Mouse (Mus musculus) MEL (cell line): Measurements from ENCODE around the gene Stox1.

Source experiments
- CHD1 ChIP-seq: IDR thresholded peaks from 2 replicates; pipeline ENCODE4 v1.6.1; 2012; ENCODE audit warnings: low read depth, mild to moderate bottlenecking, inconsistent platforms, low read length, improper control_type of control experiment
- CTCF ChIP-seq, 3 experiments: IDR thresholded peaks in 2 of 3; conservative IDR thresholded peaks in 1 of 3; 2 replicates each; pipeline ENCODE4 v1.5.1; 2011 to 2012; ENCODE audit warnings: low read length in 3 of 3, low read depth in 2 of 3, mild to moderate bottlenecking in 2 of 3, improper control_type of control experiment in 1 of 3, inconsistent platforms in 1 of 3, mixed read lengths in 1 of 3, moderate library complexity in 1 of 3; ENCODE audit not compliant: control insufficient read depth in 1 of 3, insufficient read depth in 1 of 3, poor library complexity in 1 of 3, severe bottlenecking in 1 of 3
- JUND ChIP-seq: IDR thresholded peaks from 2 replicates; pipeline ENCODE4 v1.6.1; 2011; ENCODE audit warnings: low read depth, mild to moderate bottlenecking, improper control_type of control experiment, low read length
- KAT2A ChIP-seq: conservative IDR thresholded peaks from 2 replicates; pipeline ENCODE4 v1.6.1; 2012; ENCODE audit warnings: low read depth, low read length, improper control_type of control experiment, inconsistent platforms
- MXI1 ChIP-seq: IDR thresholded peaks from 2 replicates; pipeline ENCODE4 v1.6.1; 2011; ENCODE audit warnings: mild to moderate bottlenecking, low read depth, low read length, improper control_type of control experiment
- POLR2A ChIP-seq, 2 experiments: IDR thresholded peaks; 2 replicates each; pipeline ENCODE4 v1.6.1; 2011 to 2012; ENCODE audit warnings: low read length in 2 of 2, mild to moderate bottlenecking in 2 of 2, control low read depth in 1 of 2, improper control_type of control experiment in 1 of 2, low read depth in 1 of 2, moderate library complexity in 1 of 2; ENCODE audit not compliant: control insufficient read depth in 1 of 2, insufficient read depth in 1 of 2, poor library complexity in 1 of 2
- POLR2AphosphoS2 ChIP-seq: IDR thresholded peaks from 2 replicates; pipeline ENCODE4 v1.6.1; 2011; ENCODE audit warnings: low read length, improper control_type of control experiment
- SIN3A ChIP-seq: IDR thresholded peaks from 2 replicates; pipeline ENCODE4 v1.6.1; 2012; ENCODE audit warnings: low read length, improper control_type of control experiment, inconsistent platforms
- TBP ChIP-seq: IDR thresholded peaks from 2 replicates; pipeline ENCODE4 v1.8.0; 2011; ENCODE audit warnings: low read depth, low read length, improper control_type of control experiment
- TCF12 ChIP-seq: IDR thresholded peaks from 2 replicates; pipeline ENCODE4 v1.6.1; 2014; ENCODE audit warnings: low read depth, mild to moderate bottlenecking, inconsistent platforms, low read length, improper control_type of control experiment, moderate library complexity

DNA sequence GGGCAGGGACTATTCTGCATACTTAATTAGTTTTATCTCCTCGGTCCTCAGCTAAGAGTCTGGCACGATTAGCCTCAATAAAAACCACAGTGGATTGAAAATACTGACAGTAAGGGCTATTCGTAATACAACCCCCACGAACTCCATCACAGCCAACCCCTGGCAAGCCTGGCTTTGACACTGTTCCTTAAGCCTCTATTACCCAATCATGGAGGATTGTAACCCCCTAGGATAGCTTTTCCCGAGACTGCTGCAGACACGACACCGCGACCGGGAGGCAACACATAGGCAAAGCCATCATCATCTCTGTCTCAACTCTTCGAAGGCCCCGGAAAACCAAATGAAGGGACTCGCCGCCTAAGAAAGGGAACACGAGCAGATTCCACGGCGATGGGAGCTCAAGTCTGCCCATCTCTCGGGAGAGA is 75.6 kb downstream of the Stox1 start:
- no peak for TF ChIP-seq CTCF (IDR thresholded peaks at IDR 0.05 in 2 of 3, conservative IDR thresholded peaks at IDR 0.05 in 1 of 3; ENCODE audit: control insufficient read depth in 1 of 3, insufficient read depth in 1 of 3, low read depth in 2 of 3, low read length in 3 of 3, poor library complexity in 1 of 3, severe bottlenecking in 1 of 3)
- TF ChIP-seq TBP, result peak; percentile 60
- no peak for TF ChIP-seq POLR2AphosphoS2
- TF ChIP-seq KAT2A, result no peak
- TF ChIP-seq TCF12, result peak; percentile 49
- no peak for TF ChIP-seq CHD1
- peak; percentile 73 for TF ChIP-seq SIN3A
- no peak for TF ChIP-seq MXI1
- TF ChIP-seq POLR2A (IDR thresholded peaks at IDR 0.05; ENCODE audit: control insufficient read depth in 1 of 2, insufficient read depth in 1 of 2, low read depth in 1 of 2, low read length in 2 of 2, poor library complexity in 1 of 2), result no peak
- TF ChIP-seq JUND, result no peak
